Mouse (Mus musculus): Measurements from ENCODE around the gene Pigg. TPM values are rescaled to one million over a fixed set of nuclear protein-coding genes. Genes with fewer than 3 reads are reported as not detected.
"Not testable (repeated sequence)": the region's sequence is repeated elsewhere in the genome, so short reads cannot be mapped to it uniquely, and the experiment has no call there.

The Pigg gene
- polyA plus RNA-seq, 1 experiment from 2014 or later = 2.3 TPM

DNA sequence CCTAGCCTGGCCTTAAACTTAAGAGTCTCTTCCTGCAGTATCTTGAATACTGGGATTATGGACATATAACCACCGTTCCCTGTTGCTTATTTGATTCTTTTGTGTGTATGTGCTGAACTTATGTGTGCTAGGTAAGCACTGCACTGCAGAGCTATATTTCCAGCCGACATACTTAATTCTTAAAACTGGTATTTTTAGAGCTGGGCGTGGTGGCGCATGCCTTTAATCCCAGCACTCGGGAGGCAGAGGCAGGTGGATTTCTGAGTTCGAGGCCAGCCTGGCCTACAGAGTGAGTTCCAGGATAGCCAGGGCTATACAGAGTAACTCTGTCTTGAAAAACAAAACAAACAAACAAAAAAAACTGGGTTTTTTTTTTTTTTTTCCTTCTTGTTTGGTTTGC, 41.1 kb upstream of the Pigg start:
- H3K4me1 ChIP-seq (replicated peaks; ENCODE audit: control insufficient read depth, insufficient read depth, low read length) = peaks cover 36% of the 10 kb centered on the region
- DNase-seq (ENCODE audit: low spot score); H3K36me3 ChIP-seq (replicated peaks; ENCODE audit: control insufficient read depth, insufficient read depth); H3K9me3 ChIP-seq (ENCODE audit: control insufficient read depth, low read length); H3K9ac ChIP-seq; H3K27me3 ChIP-seq (ENCODE audit: control insufficient read depth, insufficient read depth, low read length); H3K27ac ChIP-seq; ATAC-seq (ENCODE audit: low FRiP score): not testable (repeated sequence)
- WGBS = 97% methylated on average over 6 of the region's 6 CpGs
- H3K4me2 ChIP-seq (replicated peaks) = peak overlapping the region; percentile 88
- peak overlapping the region; percentile 7; the same call in 1 of the 2 replicates for H3K4me3 ChIP-seq (replicated peaks; ENCODE audit: low read length)

DNA sequence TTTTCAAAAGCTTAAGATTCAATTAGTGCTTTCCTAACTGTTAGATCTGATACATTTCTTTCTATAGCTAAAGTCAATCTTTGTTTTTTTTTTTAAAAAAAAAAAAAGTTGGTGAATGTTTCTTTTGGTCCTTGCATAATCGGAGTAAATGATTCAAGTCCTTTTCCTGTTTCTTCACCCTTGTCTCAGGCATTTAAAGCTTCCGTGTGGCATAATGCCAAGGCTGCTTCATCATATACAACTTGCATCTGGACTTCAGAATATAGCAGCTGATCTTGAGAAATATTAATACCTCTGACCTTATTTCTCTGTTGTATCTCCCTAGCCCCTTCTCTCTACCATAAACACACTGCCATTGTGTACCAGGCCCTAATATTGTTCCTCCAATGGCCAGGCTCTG, 25.5 kb upstream of the Pigg start:
- no peaks in the 10 kb centered on the region for H3K4me1 ChIP-seq (replicated peaks; ENCODE audit: control insufficient read depth, insufficient read depth, low read length)
- WGBS = 87% methylated on average over 2 of the region's 2 CpGs
- no peak overlapping the region for H3K4me3 ChIP-seq (replicated peaks; ENCODE audit: low read length)
- H3K27ac ChIP-seq = no peak overlapping the region
- H3K4me2 ChIP-seq (replicated peaks) = no peak overlapping the region
- no peaks in the 10 kb centered on the region for H3K9me3 ChIP-seq (ENCODE audit: control insufficient read depth, low read length)
- H3K9ac ChIP-seq = no peak overlapping the region
- no peaks in the 10 kb centered on the region for H3K27me3 ChIP-seq (ENCODE audit: control insufficient read depth, insufficient read depth, low read length)
- no peak for ATAC-seq (ENCODE audit: low FRiP score)
- H3K36me3 ChIP-seq (replicated peaks; ENCODE audit: control insufficient read depth, insufficient read depth) = no peaks in the 10 kb centered on the region
- no peak for DNase-seq (ENCODE audit: low spot score)

- Histone ChIP-seq H3K27ac (no peak overlapping the region), H3K4me1 (replicated peaks; ENCODE audit: control insufficient read depth, insufficient read depth, low read length) (no peaks in the 10 kb centered on the region), H3K36me3 (replicated peaks; ENCODE audit: control insufficient read depth, insufficient read depth) (no peaks in the 10 kb centered on the region), H3K4me2 (replicated peaks) (no peak overlapping the region), H3K9me3 (ENCODE audit: control insufficient read depth, low read length) (no peaks in the 10 kb centered on the region), H3K9ac (no peak overlapping the region), H3K4me3 (replicated peaks; ENCODE audit: low read length) (no peak overlapping the region), H3K27me3 (ENCODE audit: control insufficient read depth, insufficient read depth, low read length) (no peaks in the 10 kb centered on the region)
- DNase-seq (ENCODE audit: low spot score) = no peak
- 76% methylated on average over 3 of the region's 3 CpGs for WGBS
- no peak for ATAC-seq (ENCODE audit: low FRiP score)
These were observed 10.8 kb upstream of the Pigg start for GRCm38 (mm10) chr5:108301567-108301966.

- WGBS = 8% methylated on average over 16 of the region's 16 CpGs
- H3K4me3 ChIP-seq (replicated peaks; ENCODE audit: low read length) = peak overlapping the region; percentile 80
- no peak; the same call in 1 of the 2 replicates for ATAC-seq (ENCODE audit: low FRiP score)
- H3K27ac ChIP-seq = peak overlapping the region; percentile 82; the same call in 1 of the 2 replicates
- no peaks in the 10 kb centered on the region for H3K9me3 ChIP-seq (ENCODE audit: control insufficient read depth, low read length)
- peak overlapping the region; percentile 78 for H3K9ac ChIP-seq
- peaks cover 15% of the 10 kb centered on the region for H3K4me1 ChIP-seq (replicated peaks; ENCODE audit: control insufficient read depth, insufficient read depth, low read length)
- no peaks in the 10 kb centered on the region for H3K27me3 ChIP-seq (ENCODE audit: control insufficient read depth, insufficient read depth, low read length)
- DNase-seq (ENCODE audit: low spot score) = no peak
- peak overlapping the region; percentile 89 for H3K4me2 ChIP-seq (replicated peaks)
- H3K36me3 ChIP-seq (replicated peaks; ENCODE audit: control insufficient read depth, insufficient read depth) = peaks cover 13% of the 10 kb centered on the region; the same call in 1 of the 2 replicates
These were observed 854 bp downstream of the Pigg start for GRCm38 (mm10) chr5:108313065-108313860.

DNA sequence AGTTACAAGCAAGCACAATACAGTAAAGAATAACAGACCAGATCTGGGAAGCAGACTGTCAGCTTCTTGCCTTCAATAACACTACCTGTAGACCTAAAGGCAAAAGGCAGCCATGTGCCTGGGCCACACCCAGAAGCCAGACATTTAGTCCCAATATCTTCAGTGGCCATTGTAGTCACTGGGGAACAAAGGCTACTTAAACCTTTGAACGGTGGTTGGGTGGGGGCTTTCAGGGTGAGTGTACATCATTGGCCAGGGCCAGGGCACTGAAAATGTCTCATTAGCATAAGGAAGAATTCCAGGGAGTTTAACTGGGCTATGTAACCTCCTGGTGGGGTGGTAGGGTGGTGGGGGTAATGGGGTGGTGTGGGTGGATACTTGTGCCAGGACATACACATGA, 18.6 kb downstream of the Pigg start:
- no peaks in the 10 kb centered on the region for H3K9me3 ChIP-seq (ENCODE audit: control insufficient read depth, low read length)
- DNase-seq (ENCODE audit: low spot score) (no peak), ATAC-seq (ENCODE audit: low FRiP score) (no peak)
- H3K4me1 ChIP-seq (replicated peaks; ENCODE audit: control insufficient read depth, insufficient read depth, low read length) = no peaks in the 10 kb centered on the region
- peaks cover 60% of the 10 kb centered on the region for H3K36me3 ChIP-seq (replicated peaks; ENCODE audit: control insufficient read depth, insufficient read depth)
- 92% methylated on average over 1 of the region's 1 CpGs for whole genome bisulfite sequencing
- no peak overlapping the region for H3K9ac ChIP-seq
- H3K27ac ChIP-seq = no peak overlapping the region
- no peak overlapping the region for H3K4me2 ChIP-seq (replicated peaks)
- H3K27me3 ChIP-seq (ENCODE audit: control insufficient read depth, insufficient read depth, low read length) = no peaks in the 10 kb centered on the region
- H3K4me3 ChIP-seq (replicated peaks; ENCODE audit: low read length) = no peak overlapping the region

- H3K36me3 ChIP-seq (replicated peaks; ENCODE audit: control insufficient read depth, insufficient read depth) = peaks cover 46% of the 10 kb centered on the region
- H3K9ac ChIP-seq = no peak overlapping the region
- no peaks in the 10 kb centered on the region for H3K27me3 ChIP-seq (ENCODE audit: control insufficient read depth, insufficient read depth, low read length)
- no peaks in the 10 kb centered on the region for H3K9me3 ChIP-seq (ENCODE audit: control insufficient read depth, low read length)
- no peaks in the 10 kb centered on the region for H3K4me1 ChIP-seq (replicated peaks; ENCODE audit: control insufficient read depth, insufficient read depth, low read length)
- H3K27ac ChIP-seq = no peak overlapping the region
- DNase-seq (ENCODE audit: low spot score) = no peak
- no peak overlapping the region for H3K4me2 ChIP-seq (replicated peaks)
- ATAC-seq (ENCODE audit: low FRiP score) = no peak
- 87% methylated on average over 4 of the region's 4 CpGs for WGBS
- H3K4me3 ChIP-seq (replicated peaks; ENCODE audit: low read length) = no peak overlapping the region
These were observed 25.0 kb downstream of the Pigg start for GRCm38 (mm10) chr5:108337385-108337784.

DNA sequence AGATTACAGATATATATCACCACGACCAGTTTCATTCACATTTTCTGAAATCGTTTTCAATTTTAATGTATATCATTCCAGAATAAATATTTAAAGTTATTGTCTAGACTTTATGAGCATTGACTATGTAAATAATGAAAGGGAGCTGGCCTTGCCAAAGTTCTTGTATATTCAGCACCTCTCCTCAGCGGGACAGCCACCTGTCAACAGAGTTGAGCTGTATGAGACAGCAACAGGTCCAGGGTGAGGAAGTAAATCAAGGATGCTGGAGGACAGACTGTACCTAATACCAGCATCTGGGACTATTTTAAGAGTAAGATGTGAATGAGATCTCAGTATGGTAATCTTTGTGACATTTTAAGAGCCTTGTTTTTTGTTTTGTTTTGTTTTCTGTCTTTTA, 25.6 kb downstream of the Pigg start:
- Histone ChIP-seq H3K4me1 (replicated peaks; ENCODE audit: control insufficient read depth, insufficient read depth, low read length) (no peaks in the 10 kb centered on the region), H3K27ac (no peak overlapping the region), H3K27me3 (ENCODE audit: control insufficient read depth, insufficient read depth, low read length) (no peaks in the 10 kb centered on the region), H3K9me3 (ENCODE audit: control insufficient read depth, low read length) (no peaks in the 10 kb centered on the region), H3K4me2 (replicated peaks) (no peak overlapping the region), H3K4me3 (replicated peaks; ENCODE audit: low read length) (no peak overlapping the region), H3K36me3 (replicated peaks; ENCODE audit: control insufficient read depth, insufficient read depth) (peaks cover 39% of the 10 kb centered on the region), H3K9ac (no peak overlapping the region)
- 88% methylated on average over 3 of the region's 3 CpGs for WGBS
- DNase-seq (ENCODE audit: low spot score) = no peak
- ATAC-seq (ENCODE audit: low FRiP score) = no peak

DNA sequence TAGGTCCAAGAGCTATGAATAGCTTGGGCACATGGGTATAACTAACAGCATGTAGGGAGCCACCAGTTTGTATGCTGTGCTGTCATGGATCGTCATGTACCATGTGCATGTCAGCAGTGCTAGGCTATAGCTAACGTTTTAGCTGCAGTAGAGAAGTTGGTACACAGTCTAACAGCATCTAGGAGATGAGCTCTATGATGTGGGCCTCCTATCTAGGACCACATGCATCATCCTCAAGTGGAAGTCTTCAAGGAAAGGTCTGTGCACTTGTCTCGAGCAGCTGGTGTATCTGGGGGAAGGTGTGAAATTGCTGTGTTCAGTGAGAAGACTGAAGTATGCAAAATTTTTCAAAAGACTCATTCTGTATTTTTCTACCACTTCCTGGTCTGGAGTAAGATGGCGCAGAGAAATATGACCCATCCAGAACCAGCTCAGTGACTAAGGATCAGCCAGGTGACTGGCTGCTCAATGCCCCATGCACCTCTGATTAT, 31.3 kb downstream of the Pigg start:
- Histone ChIP-seq H3K4me2 (replicated peaks) (no peak overlapping the region), H3K4me3 (replicated peaks; ENCODE audit: low read length) (no peak overlapping the region), H3K4me1 (replicated peaks; ENCODE audit: control insufficient read depth, insufficient read depth, low read length) (no peaks in the 10 kb centered on the region), H3K27me3 (ENCODE audit: control insufficient read depth, insufficient read depth, low read length) (no peaks in the 10 kb centered on the region), H3K36me3 (replicated peaks; ENCODE audit: control insufficient read depth, insufficient read depth) (peaks cover 59% of the 10 kb centered on the region), H3K9ac (no peak overlapping the region), H3K9me3 (ENCODE audit: control insufficient read depth, low read length) (no peaks in the 10 kb centered on the region), H3K27ac (no peak overlapping the region)
- WGBS = 92% methylated on average over 4 of the region's 4 CpGs
- DNase-seq (ENCODE audit: low spot score) (no peak), ATAC-seq (ENCODE audit: low FRiP score) (no peak)

- H3K9ac ChIP-seq = no peak overlapping the region
- WGBS = 88% methylated on average over 10 of the region's 10 CpGs
- H3K4me3 ChIP-seq (replicated peaks; ENCODE audit: low read length) = no peak overlapping the region
- ATAC-seq (ENCODE audit: low FRiP score) (no peak), DNase-seq (ENCODE audit: low spot score) (no peak)
- no peak overlapping the region for H3K27ac ChIP-seq
- no peak overlapping the region for H3K4me2 ChIP-seq (replicated peaks)
- no peaks in the 10 kb centered on the region for H3K27me3 ChIP-seq (ENCODE audit: control insufficient read depth, insufficient read depth, low read length)
- peaks cover 62% of the 10 kb centered on the region for H3K36me3 ChIP-seq (replicated peaks; ENCODE audit: control insufficient read depth, insufficient read depth)
- no peaks in the 10 kb centered on the region for H3K9me3 ChIP-seq (ENCODE audit: control insufficient read depth, low read length)
- H3K4me1 ChIP-seq (replicated peaks; ENCODE audit: control insufficient read depth, insufficient read depth, low read length) = no peaks in the 10 kb centered on the region
These were observed 33.1 kb downstream of the Pigg start for GRCm38 (mm10) chr5:108345313-108346071.
